Comparison of ENCODE assay signal across 8 mouse cellular contexts in the genomic region with DNA sequence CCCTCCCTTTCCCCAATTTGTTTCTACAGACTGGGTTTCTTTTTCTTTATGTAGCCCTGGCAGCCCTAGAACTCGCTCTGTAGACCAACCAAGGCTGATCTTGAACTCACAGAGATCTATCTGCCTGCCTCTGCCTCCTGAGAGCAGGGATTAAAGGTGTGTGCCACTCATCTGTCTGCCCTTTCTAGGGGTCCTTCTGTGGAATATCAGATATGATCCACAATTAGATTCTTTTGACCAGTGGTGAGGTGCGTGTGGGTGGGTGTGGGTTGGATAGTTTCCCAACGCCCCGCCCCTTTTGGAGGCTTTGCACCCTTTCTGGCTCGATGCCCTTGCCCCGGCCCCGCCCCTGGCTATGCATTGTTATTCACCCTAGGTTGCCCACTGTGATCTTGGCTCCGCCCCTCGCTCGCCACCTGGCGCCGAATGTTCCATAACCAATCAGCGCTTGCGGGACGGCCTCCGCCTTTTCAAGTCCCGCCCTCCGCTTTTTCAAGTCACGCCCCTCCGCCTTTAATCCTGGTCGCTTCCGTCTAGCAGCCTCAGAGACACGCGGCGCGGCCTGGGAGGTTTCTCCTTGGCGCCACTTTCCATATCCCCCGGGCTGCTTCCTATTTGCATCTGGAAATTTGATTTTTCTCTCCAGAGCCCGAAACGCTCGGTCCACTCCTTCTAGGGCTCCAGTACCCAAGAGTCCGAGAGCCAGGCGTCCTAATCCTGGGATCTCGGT. TPM values are rescaled to one million over a fixed set of nuclear protein-coding genes. Genes with fewer than 3 reads are reported as not detected.
DNase-seq lines count a peak whose midpoint lies in the region; ATAC-seq lines count a peak whose summit lies in the region.

A gene (plus strand): TSS at position 516 of the 730 bp plus-strand sequence.

- H3K4me3 ChIP-seq in hindbrain, embryonic 11.5 days (ENCODE audit: low read depth, low read length): peak within 1 kb of the TSS; percentile 71

- H3K27me3 ChIP-seq in hindbrain, embryonic 11.5 days (ENCODE audit: control insufficient read depth, insufficient read depth, low read length): no peaks in the 10 kb centered on the region

- 3% methylated on average over 34 of the region's 34 CpGs for WGBS in hindbrain, embryonic 11.5 days

- no peak within 1 kb of the TSS for H3K27ac ChIP-seq in hindbrain, embryonic 11.5 days (ENCODE audit: low read depth, low read length)

- DNase-seq in MEL-GATA-1-ER (ENCODE audit: extremely low read depth, low read depth): peak; percentile 90
- DNase-seq in cerebellum, adult 9-10 months: peak; percentile 41
- DNase-seq in frontal cortex, adult 2 months (ENCODE audit: extremely low spot score in 1 of 2, low spot score in 1 of 2): peak; percentile 46 to 67
- peak; percentile 95 for DNase-seq in hindbrain, embryonic 11.5 days (ENCODE audit: low spot score)
- DNase-seq in layer of hippocampus, postnatal 10 days (ENCODE audit: low spot score in 2 of 2): peak; percentile 68 to 72
- peak; percentile 97 for DNase-seq in lung, postnatal 10 days
- peak; percentile 90 for DNase-seq in ovary, postnatal 36 days (ENCODE audit: low spot score)
- peak; percentile 97 for DNase-seq in thymus, postnatal 25 days

- peak; percentile 92 for ATAC-seq in hindbrain, embryonic 11.5 days (ENCODE audit: low FRiP score)

- peaks cover 6% of the 10 kb centered on the region; the same call in 1 of the 2 replicates for H3K4me1 ChIP-seq in hindbrain, embryonic 11.5 days (replicated peaks; ENCODE audit: control insufficient read depth, insufficient read depth, low read length)

- peak within 1 kb of the TSS; percentile 73 for H3K9ac ChIP-seq in hindbrain, embryonic 11.5 days (ENCODE audit: low read depth, low read length)

- H3K9me3 ChIP-seq in hindbrain, embryonic 11.5 days (ENCODE audit: control insufficient read depth, low read length): no peaks in the 10 kb centered on the region

- H3K4me2 ChIP-seq in hindbrain, embryonic 11.5 days (replicated peaks; ENCODE audit: low read depth, low read length): peak within 1 kb of the TSS; percentile 99

- H3K36me3 ChIP-seq in hindbrain, embryonic 11.5 days (ENCODE audit: control insufficient read depth, insufficient read depth, low read length): no peaks in the 10 kb centered on the region

RNA-seq across cellular contexts. Expression of the gene that starts here (rescaled TPM):
- polyA plus RNA-seq in frontal cortex, adult 2 months (2012; rRNA removed): 12.6 and 13.4 TPM in 2 replicates
- polyA plus RNA-seq in hindbrain, embryonic 11.5 days (2014; fragmentation: Nextera tagmentation; extraction: Ambion mirVana): 15.0 and 15.1 TPM in 2 replicates
- 1 to 10 TPM; 4.0 to 4.6 TPM for total RNA-seq in layer of hippocampus, postnatal 10 days (2021)

Comparison
In these comparisons a context has a peak if more than half of its experiments do, and no peak if none do; other contexts are left out.
1. DNase-seq: peak in every context shown above with its lines; median percentile 97 in lung, postnatal 10 days; 97 in thymus, postnatal 25 days; 95 in hindbrain, embryonic 11.5 days; 90 in MEL-GATA-1-ER; 90 in ovary, postnatal 36 days; 70 in layer of hippocampus, postnatal 10 days; 56 in frontal cortex, adult 2 months; 41 in cerebellum, adult 9-10 months.